Mouse (Mus musculus) intestine, embryonic 14.5 days (tissue): ENCODE measurements around the gene Xpnpep1. TPM values are rescaled to one million over a fixed set of nuclear protein-coding genes. Genes with fewer than 3 reads are reported as not detected.

ENCODE experiments used
- ATAC-seq: fragments of 200-750 bp; cut with Nextera tagmentation; replicated peaks from 2 replicates; pipeline ENCODE4 v1.8.0; 2017; ENCODE audit warnings: low read depth, moderate number of reproducible peaks, moderate TSS enrichment, moderate library complexity; ENCODE audit not compliant: low FRiP score, low TSS enrichment
- DNase-seq: peaks from one replicate; pipeline ENCODE4 v3.0.0-alpha.2; 2018; ENCODE audit warnings: low spot score
- H3K27ac ChIP-seq: fragments of 300-500 bp; sonication (generic); 2 replicates; pipeline ENCODE4 v1.5.1; 2014; ENCODE audit warnings: low read depth, mild to moderate bottlenecking, control low read depth
- H3K27me3 ChIP-seq: fragments of 300-500 bp; sonication (generic); replicated peaks from 2 replicates; pipeline ENCODE4 v1.6.1; 2014; ENCODE audit warnings: low read length, control low read depth; ENCODE audit not compliant: control insufficient read depth, insufficient read depth
- H3K36me3 ChIP-seq: fragments of 300-500 bp; sonication (generic); 2 replicates; pipeline ENCODE4 v1.6.1; 2014; ENCODE audit warnings: low read length, control low read depth; ENCODE audit not compliant: control insufficient read depth, insufficient read depth
- H3K4me1 ChIP-seq: fragments of 300-500 bp; sonication (generic); replicated peaks from 2 replicates; pipeline ENCODE4 v1.6.1; 2014; ENCODE audit warnings: low read length, control low read depth, mixed read lengths; ENCODE audit not compliant: control insufficient read depth, insufficient read depth
- H3K4me2 ChIP-seq: fragments of 300-500 bp; sonication (generic); 2 replicates; pipeline ENCODE4 v1.6.1; 2014; ENCODE audit warnings: low read length
- H3K4me3 ChIP-seq: fragments of 300-500 bp; sonication (generic); 2 replicates; pipeline ENCODE4 v1.5.1; 2014; ENCODE audit warnings: low read depth, low read length, control low read depth, mixed read lengths
- H3K9ac ChIP-seq: fragments of 300-500 bp; sonication (generic); 2 replicates; pipeline ENCODE4 v1.6.1; 2014; ENCODE audit warnings: mild to moderate bottlenecking, low read length
- H3K9me3 ChIP-seq: fragments of 300-500 bp; sonication (generic); 2 replicates; pipeline ENCODE4 v1.6.1; 2016; ENCODE audit warnings: low read length, control low read depth; ENCODE audit not compliant: control insufficient read depth
- WGBS: fragments of 180-500 bp; shearing (Covaris S2); extraction: QIAGEN DNeasy Blood & Tissue Kit; methylation state at CpG from one replicate; pipeline ENCODE4 v1.1.7; 2014; 5-methylcytosine and 5-hydroxymethylcytosine counted together
- polyA plus RNA-seq: library from polyadenylated mRNA; unstranded; fragments of >200 nt; fragmentation: Nextera tagmentation; extraction: Ambion mirVana; gene quantifications from 2 replicates; pipeline ENCODE4 v1.2.1, GENCODE M21; 2014

Xpnpep1 gene
- polyA plus RNA-seq, 1 experiment from 2014 or later = 185 TPM

- 0 out of 2 replicates have a peak, but pooled peaks have one; percentile 10 for ATAC-seq
- peak; percentile 53 for DNase-seq
- Histone ChIP-seq H3K9me3 (peaks cover 6% of the 10 kb centered on the region; the same call in 1 of the 2 replicates), H3K4me1 (peaks cover 21% of the 10 kb centered on the region), H3K36me3 (no peaks in the 10 kb centered on the region), H3K9ac (no peak overlapping the region), H3K27ac (no peak overlapping the region), H3K4me3 (no peak overlapping the region), H3K4me2 (no peak overlapping the region), H3K27me3 (no peaks in the 10 kb centered on the region)
- WGBS = 83% methylated on average over 11 of the region's 11 CpGs
These were observed 40.0 kb upstream of the Xpnpep1 start for GRCm38 (mm10) chr19:53080026-53080425.

DNA sequence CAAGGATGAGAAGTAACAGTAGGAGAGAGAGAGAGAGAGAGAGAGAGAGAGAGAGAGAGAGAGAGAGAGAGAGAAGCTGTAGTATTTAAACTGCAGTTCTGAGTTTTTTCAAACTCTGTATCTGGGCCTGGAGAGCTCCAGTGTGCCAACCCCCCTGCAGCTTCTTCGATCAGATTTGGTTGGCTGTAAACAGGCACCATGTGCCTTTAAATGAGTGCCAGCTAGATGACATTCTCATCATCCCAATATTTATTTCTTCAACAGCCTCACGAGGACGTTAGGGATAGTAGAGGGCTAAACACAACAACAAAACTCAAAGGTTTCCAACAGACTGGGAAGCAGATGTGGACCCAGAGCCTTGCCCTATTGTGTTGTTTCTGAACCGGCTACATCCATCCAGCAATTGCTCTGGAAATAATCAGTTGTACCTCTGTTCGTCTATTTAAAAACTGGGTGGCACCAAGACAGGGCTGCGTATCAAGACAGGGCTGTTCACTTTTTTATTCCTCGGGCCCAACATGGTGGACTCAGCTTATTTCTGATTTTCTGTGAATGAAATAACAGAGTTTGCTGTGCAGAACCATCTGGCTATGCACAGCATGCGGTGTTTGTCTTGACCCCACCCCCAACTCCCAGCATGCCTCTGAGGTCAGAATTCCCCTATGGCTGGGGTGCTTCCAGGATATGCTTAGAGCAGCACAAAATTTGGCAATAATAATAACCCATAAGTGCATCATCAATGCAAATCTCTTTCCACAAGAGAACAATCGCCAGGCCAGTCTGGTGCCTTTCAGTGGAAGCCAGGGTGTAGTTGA, 38.5 kb upstream of the Xpnpep1 start:
- DNase-seq (peak; percentile 34), ATAC-seq (no peak)
- Histone ChIP-seq H3K27me3 (no peaks in the 10 kb centered on the region), H3K9me3 (no peaks in the 10 kb centered on the region), H3K4me1 (peaks cover 16% of the 10 kb centered on the region), H3K27ac (no peak overlapping the region), H3K4me3 (no peak overlapping the region), H3K4me2 (no peak overlapping the region), H3K36me3 (no peaks in the 10 kb centered on the region), H3K9ac (no peak overlapping the region)
- WGBS = 71% methylated on average over 9 of the region's 9 CpGs

- DNase-seq (no peak), ATAC-seq (no peak)
- 85% methylated on average over 5 of the region's 5 CpGs for WGBS
- H3K27ac ChIP-seq = no peak overlapping the region; the same call in 1 of the 2 replicates
- H3K9me3 ChIP-seq = no peaks in the 10 kb centered on the region
- peaks cover 18% of the 10 kb centered on the region for H3K4me1 ChIP-seq
- H3K27me3 ChIP-seq = no peaks in the 10 kb centered on the region
- no peak overlapping the region for H3K9ac ChIP-seq
- H3K4me2 ChIP-seq = no peak overlapping the region
- H3K36me3 ChIP-seq = no peaks in the 10 kb centered on the region
- no peak overlapping the region for H3K4me3 ChIP-seq
These were observed 37.3 kb upstream of the Xpnpep1 start for GRCm38 (mm10) chr19:53077278-53077677.

GRCm38 (mm10) chr19:53076238-53076981, 36.4 kb upstream of the Xpnpep1 start:
- Histone ChIP-seq H3K4me3 (no peak overlapping the region), H3K36me3 (no peaks in the 10 kb centered on the region), H3K9me3 (no peaks in the 10 kb centered on the region), H3K4me2 (no peak overlapping the region), H3K27me3 (no peaks in the 10 kb centered on the region), H3K9ac (no peak overlapping the region), H3K27ac (no peak overlapping the region), H3K4me1 (peaks cover 26% of the 10 kb centered on the region)
- peak; percentile 50 for DNase-seq
- no peak for ATAC-seq
- WGBS = 73% methylated on average over 18 of the region's 18 CpGs

- no peak overlapping the region for H3K9ac ChIP-seq
- 88% methylated on average over 11 of the region's 11 CpGs for WGBS
- DNase-seq = peak; percentile 43
- H3K36me3 ChIP-seq = no peaks in the 10 kb centered on the region
- ATAC-seq = no peak
- H3K27me3 ChIP-seq = no peaks in the 10 kb centered on the region
- no peak overlapping the region for H3K4me2 ChIP-seq
- H3K27ac ChIP-seq = no peak overlapping the region
- no peaks in the 10 kb centered on the region for H3K9me3 ChIP-seq
- H3K4me3 ChIP-seq = no peak overlapping the region
- H3K4me1 ChIP-seq = peaks cover 27% of the 10 kb centered on the region
These were observed 35.9 kb upstream of the Xpnpep1 start for GRCm38 (mm10) chr19:53075896-53076237.

DNA sequence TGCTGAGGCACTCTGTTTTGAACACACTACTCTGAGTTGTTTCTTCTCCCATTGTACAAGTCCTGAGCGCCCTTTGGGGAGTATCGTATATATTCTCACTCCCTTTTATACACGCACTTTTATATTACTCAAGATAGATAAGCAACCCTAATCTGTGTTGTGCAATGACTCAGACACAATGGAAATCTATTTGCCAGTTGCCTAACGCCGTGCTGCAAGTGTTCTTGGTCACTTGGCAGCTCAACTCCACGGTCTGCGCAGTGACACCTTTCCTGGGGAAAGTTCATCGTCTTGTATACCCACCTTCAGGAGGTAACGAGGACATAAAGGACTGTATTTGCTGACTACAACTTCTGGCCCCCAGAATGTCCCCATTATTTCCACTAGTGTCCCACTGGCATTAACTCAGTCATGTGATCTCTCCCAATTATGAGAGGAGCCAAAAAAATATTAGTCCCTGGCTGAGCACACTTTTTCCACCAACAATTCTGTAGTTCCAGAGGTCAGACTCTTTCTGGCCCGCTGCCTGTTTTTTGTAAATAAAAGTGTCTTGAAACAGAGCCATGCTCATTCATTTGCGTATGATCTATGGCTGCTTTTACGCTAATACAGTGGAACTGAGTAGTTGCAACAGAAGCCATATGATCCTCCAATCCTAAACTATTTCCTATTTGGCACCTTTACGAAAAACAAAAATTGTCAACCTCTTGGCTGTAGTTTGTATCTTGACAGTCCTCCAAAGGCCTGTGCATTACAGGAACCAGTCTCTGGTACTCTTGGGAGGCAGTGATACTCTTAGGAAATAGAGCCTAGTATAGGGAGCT, 35.1 kb upstream of the Xpnpep1 start:
- DNase-seq = no peak
- ATAC-seq = no peak
- no peak overlapping the region for H3K27ac ChIP-seq
- H3K4me1 ChIP-seq = peaks cover 30% of the 10 kb centered on the region
- no peak overlapping the region for H3K9ac ChIP-seq
- WGBS = 76% methylated on average over 13 of the region's 13 CpGs
- no peak overlapping the region for H3K4me2 ChIP-seq
- H3K4me3 ChIP-seq = no peak overlapping the region
- H3K9me3 ChIP-seq = no peaks in the 10 kb centered on the region
- H3K36me3 ChIP-seq = no peaks in the 10 kb centered on the region
- H3K27me3 ChIP-seq = no peaks in the 10 kb centered on the region

DNA sequence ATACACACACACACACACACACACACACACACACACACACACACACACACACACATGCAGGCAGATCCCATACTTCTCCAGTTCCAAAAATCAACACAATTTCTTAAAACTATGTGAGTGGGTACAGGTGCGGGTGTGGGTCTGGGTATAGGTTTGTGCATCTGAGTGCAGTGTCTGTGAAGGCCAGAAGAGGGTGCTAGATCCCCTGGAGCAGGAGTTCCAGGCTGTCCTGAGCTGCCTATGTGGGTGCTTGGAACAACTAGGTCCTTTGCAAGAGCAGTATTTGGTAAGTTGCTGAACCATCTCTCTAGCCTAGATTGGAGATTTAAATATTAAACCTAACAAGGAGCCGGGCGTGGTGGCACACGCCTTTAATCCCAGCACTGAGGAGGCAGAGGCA, 33.5 kb upstream of the Xpnpep1 start:
- 94% methylated on average over 4 of the region's 4 CpGs for WGBS
- Histone ChIP-seq H3K27me3 (no peaks in the 10 kb centered on the region), H3K4me1 (peaks cover 30% of the 10 kb centered on the region), H3K9ac (no peak overlapping the region), H3K9me3 (no peaks in the 10 kb centered on the region), H3K27ac (no peak overlapping the region), H3K36me3 (no peaks in the 10 kb centered on the region), H3K4me2 (no peak overlapping the region), H3K4me3 (no peak overlapping the region)
- DNase-seq = no peak
- ATAC-seq = no peak

GRCm38 (mm10) chr19:53072406-53072805, 32.4 kb upstream of the Xpnpep1 start:
- ATAC-seq (no peak), DNase-seq (no peak)
- no peak overlapping the region for H3K9ac ChIP-seq
- H3K36me3 ChIP-seq = no peaks in the 10 kb centered on the region
- H3K27ac ChIP-seq = no peak overlapping the region
- H3K4me2 ChIP-seq = no peak overlapping the region
- no peaks in the 10 kb centered on the region for H3K9me3 ChIP-seq
- 81% methylated on average over 5 of the region's 5 CpGs for WGBS
- H3K4me3 ChIP-seq = no peak overlapping the region
- H3K4me1 ChIP-seq = peaks cover 30% of the 10 kb centered on the region
- H3K27me3 ChIP-seq = no peaks in the 10 kb centered on the region
